Mouse (Mus musculus) heart, adult 2 months (tissue): ENCODE measurements around the gene Qk.

Experiments used
- CTCF ChIP-seq: fragments of 200-600 bp; IDR thresholded peaks from 2 replicates; pipeline ENCODE4 v1.8.1; 2022; ENCODE audit warnings: antibody characterized with exemption, mild to moderate bottlenecking, moderate library complexity
- POLR2A ChIP-seq: fragments of 200-500 bp; IDR thresholded peaks from 2 replicates; pipeline ENCODE4 v1.6.1; 2011; ENCODE audit warnings: mild to moderate bottlenecking, low read depth, low read length, control low read depth; ENCODE audit not compliant: insufficient read depth

DNA sequence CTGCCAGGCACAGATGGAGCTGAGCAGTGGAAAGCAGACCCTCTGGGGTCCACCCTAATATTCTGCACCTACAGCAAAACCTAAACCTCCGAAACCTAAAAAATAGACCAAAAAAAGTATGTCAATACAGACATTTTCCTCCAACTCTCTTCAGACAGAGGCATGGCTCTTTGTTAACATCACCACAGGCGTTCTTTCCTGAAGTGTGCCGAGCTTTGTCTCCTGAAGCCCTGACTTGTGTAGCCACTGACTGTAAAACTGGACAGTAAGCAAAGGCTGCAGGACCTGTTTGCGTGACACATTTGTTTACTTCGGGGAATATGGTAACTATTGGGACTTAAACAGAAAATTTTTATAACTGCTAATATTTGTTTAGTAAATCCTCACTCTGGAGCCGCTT lies 137.9 kb downstream of the Qk start:
- TF ChIP-seq CTCF (no peak), POLR2A (no peak)
